Mouse (Mus musculus): ENCODE results near the gene Mageb18.

DNA sequence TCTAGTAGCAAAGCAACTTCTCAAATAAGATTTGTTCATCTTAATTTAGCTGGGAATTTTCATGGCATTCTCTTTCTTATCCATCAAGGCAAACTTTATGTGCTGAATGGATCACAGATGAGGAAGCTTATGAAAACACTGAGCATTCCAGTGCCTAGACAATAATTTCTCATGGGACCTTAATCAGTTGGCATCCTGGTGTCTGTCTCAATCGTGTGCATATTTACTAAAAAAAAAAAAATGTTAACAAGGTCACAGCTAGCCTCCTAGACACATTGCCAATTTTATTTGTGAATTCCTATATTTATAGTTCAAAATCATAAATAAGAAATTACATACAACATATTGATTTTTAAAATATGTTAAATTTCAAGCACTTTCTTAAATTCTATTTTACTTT lies at the start of gene Mageb18:
- TF ChIP-seq POLR2A (IDR thresholded peaks at IDR 0.05; ENCODE audit: borderline replicate concordance, control insufficient read depth, low read depth, low read length) (no peak), CTCF (IDR thresholded peaks at IDR 0.05; ENCODE audit: control insufficient read depth, insufficient read depth, low read length) (no peak)

All from bone marrow, adult 2 months (tissue).